Comparison of ENCODE assay signal across 8 mouse cellular contexts in genomic region chr11:78262550-78262949, GRCm38 (mm10). TPM values are rescaled to one million over a fixed set of nuclear protein-coding genes. Genes with fewer than 3 reads are reported as not detected.
DNase-seq lines count a peak whose midpoint lies in the region; ATAC-seq lines count a peak whose summit lies in the region.

No protein-coding gene starts in this region.

- peak; percentile 61 for ATAC-seq in granulocyte monocyte progenitor cell, adult 5-6 weeks (replicated peaks; ENCODE audit: poor library complexity, severe bottlenecking)
- no peak for ATAC-seq in midbrain, embryonic 16.5 days
- no peak for ATAC-seq in stomach, embryonic 14.5 days (ENCODE audit: insufficient number of reproducible peaks, insufficient read depth, low FRiP score, low read depth)

- peaks cover 18% of the 10 kb centered on the region for H3K36me3 ChIP-seq in midbrain, embryonic 16.5 days (ENCODE audit: control insufficient read depth, insufficient read depth, low read length)
- H3K36me3 ChIP-seq in stomach, embryonic 14.5 days (ENCODE audit: control insufficient read depth, insufficient read depth, low read length) = peaks cover 37% of the 10 kb centered on the region

- peak; percentile 70 for DNase-seq in CD4-positive helper T cell, adult 2 months (ENCODE audit: low read depth, low spot score)
- peak; percentile 52 for DNase-seq in adrenal gland, adult 2 months
- DNase-seq in embryo, embryonic 9.5 days (ENCODE audit: extremely low spot score) = peak; percentile 57
- peak; percentile 46 for DNase-seq in kidney, adult 11 months
- DNase-seq in liver = peak; percentile 62

- peak overlapping the region; percentile 79 for H3K4me2 ChIP-seq in midbrain, embryonic 16.5 days (ENCODE audit: low read length)
- H3K4me2 ChIP-seq in stomach, embryonic 14.5 days (replicated peaks; ENCODE audit: low read depth, low read length) = peak overlapping the region; percentile 65

- H3K4me3 ChIP-seq in midbrain, embryonic 16.5 days (ENCODE audit: low read depth, low read length) = peak overlapping the region; percentile 92
- H3K4me3 ChIP-seq in stomach, embryonic 14.5 days (ENCODE audit: low read depth, low read length) = peak overlapping the region; percentile 85

- no peaks in the 10 kb centered on the region for H3K9me3 ChIP-seq in midbrain, embryonic 16.5 days (replicated peaks; ENCODE audit: control insufficient read depth, low read length, poor library complexity, severe bottlenecking)
- no peaks in the 10 kb centered on the region for H3K9me3 ChIP-seq in stomach, embryonic 14.5 days (ENCODE audit: control insufficient read depth, low read depth, low read length)

- peaks cover 13% of the 10 kb centered on the region for H3K4me1 ChIP-seq in midbrain, embryonic 16.5 days (ENCODE audit: control insufficient read depth, insufficient read depth, low read length)
- H3K4me1 ChIP-seq in stomach, embryonic 14.5 days (ENCODE audit: control insufficient read depth, insufficient read depth, low read length) = no peaks in the 10 kb centered on the region

- no peak overlapping the region for H3K27ac ChIP-seq in midbrain, embryonic 16.5 days (ENCODE audit: low read length)
- H3K27ac ChIP-seq in stomach, embryonic 14.5 days (ENCODE audit: low read length) = no peak overlapping the region

- peak overlapping the region; percentile 50; the same call in 1 of the 2 replicates for H3K9ac ChIP-seq in midbrain, embryonic 16.5 days (ENCODE audit: low read depth, low read length)
- H3K9ac ChIP-seq in stomach, embryonic 14.5 days (replicated peaks; ENCODE audit: low read depth, low read length) = peak overlapping the region; percentile 74; the same call in 1 of the 2 replicates

- WGBS in midbrain, embryonic 16.5 days = 6% methylated on average over 8 of the region's 8 CpGs
- 6% methylated on average over 8 of the region's 8 CpGs for WGBS in stomach, embryonic 14.5 days

- no peaks in the 10 kb centered on the region for H3K27me3 ChIP-seq in midbrain, embryonic 16.5 days (ENCODE audit: control insufficient read depth, insufficient read depth, low read depth, low read length)
- H3K27me3 ChIP-seq in stomach, embryonic 14.5 days (ENCODE audit: control insufficient read depth, insufficient read depth, low read length) = no peaks in the 10 kb centered on the region

RNA-seq across cellular contexts. Expression of gene 2610507B11Rik, which starts 1.0 kb away (rescaled TPM):
- 100 to 1,000 TPM; 165 to 168 TPM for total RNA-seq in adrenal gland, adult 2 months (2021)
- polyA plus RNA-seq in adrenal gland, adult 2 months (2012; rRNA removed) = 80.0 and 91.9 TPM in 2 replicates
- 67.9 and 73.6 TPM in 2 replicates for total RNA-seq in granulocyte monocyte progenitor cell, adult 5-6 weeks (2014; fragmentation: Nextera tagmentation)
- total RNA-seq in granulocyte monocyte progenitor cell, adult 5-6 weeks (2017) = 70.6 and 76.0 TPM in 2 replicates
- 50.1 and 58.7 TPM in 2 replicates for polyA plus RNA-seq in midbrain, embryonic 16.5 days (2015; fragmentation: Nextera tagmentation; extraction: Ambion mirVana)
- 98.3 and 98.7 TPM in 2 replicates for polyA plus RNA-seq in stomach, embryonic 14.5 days (2014; fragmentation: Nextera tagmentation; extraction: Ambion mirVana)

RNA-seq across cellular contexts. Expression of gene Supt6, which starts 16.8 kb away (rescaled TPM):
- 10 to 100 TPM; 57.5 to 76.7 TPM for total RNA-seq in adrenal gland, adult 2 months (2021)
- 23.2 and 31.3 TPM in 2 replicates for polyA plus RNA-seq in adrenal gland, adult 2 months (2012; rRNA removed)
- 39.3 and 42.7 TPM in 2 replicates for total RNA-seq in granulocyte monocyte progenitor cell, adult 5-6 weeks (2014; fragmentation: Nextera tagmentation)
- 35.2 and 41.1 TPM in 2 replicates for total RNA-seq in granulocyte monocyte progenitor cell, adult 5-6 weeks (2017)
- 27.5 and 30.7 TPM in 2 replicates for polyA plus RNA-seq in midbrain, embryonic 16.5 days (2015; fragmentation: Nextera tagmentation; extraction: Ambion mirVana)
- 25.3 and 26.2 TPM in 2 replicates for polyA plus RNA-seq in stomach, embryonic 14.5 days (2014; fragmentation: Nextera tagmentation; extraction: Ambion mirVana)

RNA-seq across cellular contexts. Expression of gene Sdf2, which starts 17.0 kb away (rescaled TPM):
- 100 to 1,000 TPM; 104 to 111 TPM for total RNA-seq in adrenal gland, adult 2 months (2021)
- polyA plus RNA-seq in adrenal gland, adult 2 months (2012; rRNA removed) = 89.7 and 103 TPM in 2 replicates
- 76.9 and 79.6 TPM in 2 replicates for total RNA-seq in granulocyte monocyte progenitor cell, adult 5-6 weeks (2014; fragmentation: Nextera tagmentation)
- 41.4 and 48.8 TPM in 2 replicates for total RNA-seq in granulocyte monocyte progenitor cell, adult 5-6 weeks (2017)
- 89.6 and 92.8 TPM in 2 replicates for polyA plus RNA-seq in midbrain, embryonic 16.5 days (2015; fragmentation: Nextera tagmentation; extraction: Ambion mirVana)
- polyA plus RNA-seq in stomach, embryonic 14.5 days (2014; fragmentation: Nextera tagmentation; extraction: Ambion mirVana) = 101 and 102 TPM in 2 replicates

RNA-seq across cellular contexts. Expression of gene BC030499, which starts 28.1 kb away (rescaled TPM):
- under 1 TPM in 1 of 2 experiments, not detected in 1; 0.61 TPM for total RNA-seq in adrenal gland, adult 2 months (2021)
- 0.07 and 0.08 TPM in 2 replicates for polyA plus RNA-seq in adrenal gland, adult 2 months (2012; rRNA removed)
- total RNA-seq in granulocyte monocyte progenitor cell, adult 5-6 weeks (2014; fragmentation: Nextera tagmentation) = 2.3 TPM in 1 of 2 replicates, not detected in the other
- total RNA-seq in granulocyte monocyte progenitor cell, adult 5-6 weeks (2017) = not detected in 2 replicates
- polyA plus RNA-seq in midbrain, embryonic 16.5 days (2015; fragmentation: Nextera tagmentation; extraction: Ambion mirVana) = 0.15 and 0.25 TPM in 2 replicates
- 0.17 and 0.32 TPM in 2 replicates for polyA plus RNA-seq in stomach, embryonic 14.5 days (2014; fragmentation: Nextera tagmentation; extraction: Ambion mirVana)

RNA-seq across cellular contexts. Expression of gene Spag5, which starts 38.8 kb away (rescaled TPM):
- 1 to 10 TPM; 3.0 to 4.1 TPM for total RNA-seq in adrenal gland, adult 2 months (2021)
- polyA plus RNA-seq in adrenal gland, adult 2 months (2012; rRNA removed) = 1.9 and 3.6 TPM in 2 replicates
- 11.9 and 25.4 TPM in 2 replicates for total RNA-seq in granulocyte monocyte progenitor cell, adult 5-6 weeks (2014; fragmentation: Nextera tagmentation)
- 50.8 and 57.7 TPM in 2 replicates for total RNA-seq in granulocyte monocyte progenitor cell, adult 5-6 weeks (2017)
- polyA plus RNA-seq in midbrain, embryonic 16.5 days (2015; fragmentation: Nextera tagmentation; extraction: Ambion mirVana) = 4.2 and 6.5 TPM in 2 replicates
- 40.5 and 44.6 TPM in 2 replicates for polyA plus RNA-seq in stomach, embryonic 14.5 days (2014; fragmentation: Nextera tagmentation; extraction: Ambion mirVana)
